9 mouse cellular contexts compared by ENCODE assay signal in the genomic region with DNA sequence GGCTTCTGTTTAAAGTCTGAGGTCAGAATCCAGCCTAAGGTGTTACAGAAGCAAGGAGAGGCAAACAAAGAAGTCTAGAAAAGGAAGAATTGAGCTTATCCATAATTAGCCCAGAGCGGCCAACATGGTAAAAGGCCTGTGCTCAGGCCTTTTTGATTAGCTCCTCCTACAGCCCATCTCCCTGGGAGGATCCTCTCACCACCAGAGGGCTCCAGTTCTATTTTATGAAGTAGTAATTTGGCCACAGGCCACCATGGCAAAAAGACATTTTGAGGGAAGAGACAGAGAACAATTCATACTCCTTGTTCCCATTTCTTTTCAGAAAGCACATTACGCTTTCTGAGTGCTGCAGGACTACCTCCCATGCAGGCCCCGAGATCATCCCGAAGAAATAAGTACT. TPM values are rescaled to one million over a fixed set of nuclear protein-coding genes. Genes with fewer than 3 reads are reported as not detected.
DNase-seq lines count a peak whose midpoint lies in the region; ATAC-seq and TF ChIP-seq lines count a peak whose summit lies in the region.
"Had no signal": no experiment of that assay in that cellular context is flagged by ENCODE, and none has a peak within 500 bp of the region (broad histone marks: within the 10 kb centered on the region; RNA-seq: fewer than 3 reads in every experiment).

No protein-coding gene starts in this region.

- H3K27ac ChIP-seq in forebrain, embryonic 13.5 days = no peak overlapping the region
- no peak overlapping the region for H3K27ac ChIP-seq in left cerebral cortex, adult 2 months

- no peak overlapping the region for H3K4me2 ChIP-seq in forebrain, embryonic 13.5 days

- 70% methylated on average over 4 of the region's 4 CpGs for WGBS in forebrain, embryonic 13.5 days

- no peak overlapping the region for H3K4me3 ChIP-seq in forebrain, embryonic 13.5 days
- no peak overlapping the region for H3K4me3 ChIP-seq in left cerebral cortex, adult 2 months
- H3K4me3 ChIP-seq: erythroblast, embryonic 14.5 days had no signal

- peak; percentile 83 for ATAC-seq in forebrain, embryonic 13.5 days
- ATAC-seq in hematopoietic stem cell, adult 5-6 weeks (replicated peaks in 1 of 2; ENCODE audit: insufficient read depth in 1 of 2, low FRiP score in 2 of 2, low TSS enrichment in 1 of 2, low read depth in 1 of 2, poor library complexity in 2 of 2, severe bottlenecking in 2 of 2) = peak; percentile 64 to 65

- H3K36me3 ChIP-seq in forebrain, embryonic 13.5 days (ENCODE audit: poor library complexity, severe bottlenecking) = peaks cover 18% of the 10 kb centered on the region

- DNase-seq in thymus, postnatal 25 days = peak; percentile 13
- DNase-seq in thymus, postnatal 0 days (ENCODE audit: low spot score) = no peak
- peak; percentile 82 for DNase-seq in brain, adult 2 months (ENCODE audit: low read depth, low spot score)
- peak; percentile 48 to 66 for DNase-seq in left cerebral cortex, adult 2 months (ENCODE audit: extremely low spot score in 1 of 2, low spot score in 2 of 2)
- peak; percentile 21 for DNase-seq in neural tube, embryonic 10.5 days (ENCODE audit: extremely low spot score, low spot score)
- peak; percentile 35 to 71 for DNase-seq in urinary bladder, postnatal 4 days (ENCODE audit: low spot score in 2 of 2)

- no peaks in the 10 kb centered on the region for H3K9me3 ChIP-seq in forebrain, embryonic 13.5 days (replicated peaks)

- no peaks in the 10 kb centered on the region for H3K27me3 ChIP-seq in forebrain, embryonic 13.5 days

- H3K4me1 ChIP-seq in forebrain, embryonic 13.5 days = no peaks in the 10 kb centered on the region

- H3K9ac ChIP-seq in forebrain, embryonic 13.5 days = no peak overlapping the region

- peak; percentile 70 for TF ChIP-seq CTCF in left cerebral cortex, adult 2 months (IDR thresholded peaks at IDR 0.05)

- intact Hi-C loops in left cerebral cortex, adult 2 months (cut with DNase I) = loop anchor here (2.0 to 10.0 kb wide), 3 partner anchors 100 to 330 kb away; no protein-coding TSS in a partner anchor

RNA-seq across cellular contexts. Expression of a gene that starts 46.3 kb away (rescaled TPM):
- polyA plus RNA-seq in thymus, postnatal 0 days (2015; fragmentation: Nextera tagmentation; extraction: Ambion mirVana) = 27.5 and 27.7 TPM in 2 replicates
- polyA plus RNA-seq in forebrain, embryonic 13.5 days (2015; fragmentation: Nextera tagmentation; extraction: Ambion mirVana) = 86.5 and 97.2 TPM in 2 replicates
- total RNA-seq in hematopoietic stem cell, adult 5-6 weeks (2017) = 25.7 and 26.4 TPM in 2 replicates
- 10 to 100 TPM; 17.0 to 17.1 TPM for total RNA-seq in left cerebral cortex, adult 2 months (2021)

RNA-seq across cellular contexts. Expression of a gene that starts 50.0 kb away (rescaled TPM):
- 0.25 and 0.36 TPM in 2 replicates for polyA plus RNA-seq in thymus, postnatal 0 days (2015; fragmentation: Nextera tagmentation; extraction: Ambion mirVana)
- polyA plus RNA-seq in forebrain, embryonic 13.5 days (2015; fragmentation: Nextera tagmentation; extraction: Ambion mirVana) = 0.09 and 0.23 TPM in 2 replicates
- 0.25 TPM in 1 of 2 replicates, not detected in the other for total RNA-seq in hematopoietic stem cell, adult 5-6 weeks (2017)
- under 1 TPM; 0.18 to 0.26 TPM for total RNA-seq in left cerebral cortex, adult 2 months (2021)
- polyA plus RNA-seq: erythroblast, embryonic 14.5 days had no signal
